Mouse (Mus musculus) cerebellum, postnatal 36 days (tissue): ENCODE results near the gene Ptprk.

Experiments
- DNase-seq, 2 experiments: peaks; one replicate each; pipeline ENCODE4 v3.0.0; 2021 to 2022; ENCODE audit warnings: mixed read lengths in 2 of 2

Gene Ptprk

DNA sequence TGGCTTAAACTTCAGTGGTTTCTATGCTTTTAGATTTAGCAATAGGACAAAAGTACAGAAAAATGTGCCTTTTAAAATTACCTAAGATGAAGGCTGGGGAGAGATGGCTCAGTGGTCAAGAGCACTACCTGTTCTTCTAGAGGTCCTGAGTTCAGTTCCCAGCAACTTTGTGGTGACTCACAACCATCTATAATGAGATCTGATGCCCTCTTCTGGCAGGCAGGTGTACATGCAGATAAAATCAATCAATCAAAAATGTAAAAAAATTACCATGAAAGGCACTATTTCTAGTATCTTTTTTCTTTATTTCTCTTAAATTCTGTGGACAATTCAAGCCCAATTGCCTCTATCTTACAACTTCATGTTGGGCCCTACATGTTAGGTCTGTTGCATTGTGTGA lies 42.4 kb downstream of the Ptprk start:
- no peak for DNase-seq

DNA sequence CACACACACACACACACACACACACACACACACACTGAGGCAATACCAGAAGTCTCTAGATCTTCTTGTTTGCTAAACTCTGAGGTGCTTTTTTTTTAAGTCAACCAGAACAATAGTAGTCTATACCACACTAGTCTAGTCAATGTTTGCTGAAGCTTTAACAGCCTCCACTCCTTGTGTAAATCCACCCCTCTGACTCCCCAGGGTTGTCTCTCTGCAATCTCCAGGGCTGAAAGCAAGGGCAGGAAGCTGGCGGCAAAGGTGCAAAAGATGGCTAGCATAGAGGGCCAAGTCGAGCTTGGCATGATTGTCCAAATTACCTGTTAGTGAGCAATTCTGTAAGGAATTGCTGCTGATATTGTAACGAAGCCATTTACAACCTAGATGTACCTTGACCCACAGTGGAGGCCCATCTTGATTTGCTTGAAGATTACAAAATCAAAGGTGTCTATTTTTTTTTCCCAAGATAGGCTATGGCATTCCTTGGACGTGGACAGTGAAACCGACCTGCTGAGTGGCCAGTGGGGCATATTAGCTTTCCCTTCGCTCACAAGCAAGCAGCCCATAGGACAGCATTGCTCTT lies 44.3 kb downstream of the Ptprk start:
- no peak for DNase-seq

DNA sequence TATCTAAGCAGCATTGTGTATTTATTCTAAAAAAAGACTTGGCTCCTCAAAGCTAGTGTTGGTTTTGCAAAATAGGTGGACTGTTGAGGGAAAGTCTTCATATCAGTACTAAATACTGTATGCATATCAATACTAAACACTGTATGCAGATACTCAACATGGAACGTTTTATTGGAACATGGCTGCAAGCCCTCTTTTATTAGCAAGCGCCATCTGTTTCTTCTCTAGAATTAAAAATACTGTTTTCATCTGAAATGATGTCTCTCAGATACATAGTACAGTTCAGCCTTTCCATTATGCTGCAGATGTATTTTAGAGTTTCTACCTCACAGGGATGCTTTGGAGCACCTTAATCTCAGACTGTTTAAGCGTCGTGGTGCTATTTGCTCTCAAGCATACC lies 49.3 kb downstream of the Ptprk start:
- DNase-seq = no peak

DNA sequence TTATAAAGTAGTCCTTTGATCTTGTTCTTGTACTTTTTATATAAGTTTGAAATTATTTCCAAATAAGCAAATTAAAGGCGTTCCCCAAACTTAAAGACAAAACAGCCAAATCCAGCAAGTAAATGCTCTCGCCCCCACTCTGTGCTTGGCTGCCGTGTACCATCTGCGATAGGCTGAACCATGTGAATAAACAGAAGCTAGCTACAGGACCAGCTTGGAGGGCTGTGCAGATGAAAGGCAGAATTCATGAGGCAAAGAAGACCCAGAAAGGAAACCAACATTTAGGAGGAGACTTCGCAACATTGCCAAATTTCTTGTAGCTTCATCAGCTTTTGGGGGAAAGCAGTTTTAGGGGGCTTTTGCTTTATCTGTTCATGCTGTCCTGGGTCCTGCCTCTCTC lies 53.4 kb downstream of the Ptprk start:
- no peak for DNase-seq

DNA sequence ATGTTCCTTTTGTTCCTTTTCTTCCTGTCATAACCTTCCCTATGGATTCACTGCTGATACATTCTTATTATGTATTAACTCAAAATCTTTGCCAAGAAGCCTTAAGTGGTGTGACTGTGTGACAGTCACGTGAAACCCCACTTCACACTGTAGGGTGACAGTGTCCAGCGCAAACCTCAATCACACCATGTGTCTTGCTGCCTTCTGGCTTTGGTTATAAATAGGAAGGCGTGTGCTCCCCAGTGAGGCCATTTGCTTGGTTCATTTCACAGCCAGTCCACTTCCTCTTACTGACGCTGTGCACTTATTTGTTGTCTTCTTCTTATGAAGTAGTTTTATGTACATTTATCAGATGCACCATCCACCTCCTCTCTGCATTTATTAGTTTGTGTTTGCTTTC lies 53.8 kb downstream of the Ptprk start:
- DNase-seq = no peak

DNA sequence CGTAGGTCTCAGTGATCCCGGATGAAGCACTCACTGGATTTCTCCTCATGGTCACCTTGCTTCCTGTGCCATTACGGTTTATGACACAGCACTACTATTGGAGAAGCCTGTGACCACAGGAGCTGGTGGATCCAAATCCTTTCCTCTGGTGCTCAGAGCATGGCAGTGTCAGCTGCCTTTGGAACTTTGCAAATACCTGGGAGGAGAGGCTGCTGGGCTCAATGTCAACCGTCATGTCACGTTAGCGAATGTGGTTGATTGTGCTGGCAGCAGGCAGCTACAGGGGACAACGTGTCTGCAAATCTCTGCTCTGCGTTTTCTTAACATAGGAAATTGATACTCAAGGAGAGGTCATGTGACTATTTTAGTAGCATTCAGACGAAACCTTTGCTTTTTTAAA lies 55.8 kb downstream of the Ptprk start:
- no peak for DNase-seq

DNA sequence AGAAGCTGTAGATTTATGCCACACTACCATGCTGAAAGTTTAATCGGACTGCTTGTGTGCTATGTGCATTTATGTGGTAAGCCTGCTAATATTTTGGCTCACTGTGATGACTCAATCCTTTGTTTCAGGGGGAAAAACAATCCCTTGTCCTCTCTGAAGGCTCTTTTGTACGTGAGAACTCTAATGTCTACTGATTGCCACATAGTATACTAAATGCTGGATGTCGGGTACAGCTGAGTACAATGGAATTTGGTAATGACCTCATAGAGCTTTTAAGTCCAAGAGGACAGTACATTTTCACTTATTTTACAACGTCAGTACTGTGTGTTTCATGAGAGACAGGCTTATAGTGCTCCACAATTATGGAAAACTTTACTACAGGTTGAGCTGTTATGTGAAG lies 59.1 kb downstream of the Ptprk start:
- DNase-seq = no peak

DNA sequence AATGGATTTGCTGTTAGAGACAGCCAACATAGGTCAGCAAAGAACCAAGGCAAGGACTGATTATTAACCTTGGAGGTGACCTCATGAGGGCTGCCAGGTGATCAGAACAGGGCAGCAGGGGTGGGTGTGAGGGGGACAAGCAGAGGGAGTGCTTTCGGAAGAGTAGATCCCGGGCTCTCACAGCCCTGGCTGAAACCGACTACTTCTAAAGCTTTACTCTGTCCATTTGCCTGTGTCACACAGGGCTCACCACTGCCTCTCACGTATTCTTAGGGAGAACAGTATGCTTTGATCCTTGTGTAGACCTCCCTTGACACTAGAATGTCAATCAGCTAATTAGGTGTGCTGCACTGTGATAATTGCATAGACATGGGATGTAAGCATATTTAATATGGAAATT lies 63.8 kb downstream of the Ptprk start:
- DNase-seq = no peak

DNA sequence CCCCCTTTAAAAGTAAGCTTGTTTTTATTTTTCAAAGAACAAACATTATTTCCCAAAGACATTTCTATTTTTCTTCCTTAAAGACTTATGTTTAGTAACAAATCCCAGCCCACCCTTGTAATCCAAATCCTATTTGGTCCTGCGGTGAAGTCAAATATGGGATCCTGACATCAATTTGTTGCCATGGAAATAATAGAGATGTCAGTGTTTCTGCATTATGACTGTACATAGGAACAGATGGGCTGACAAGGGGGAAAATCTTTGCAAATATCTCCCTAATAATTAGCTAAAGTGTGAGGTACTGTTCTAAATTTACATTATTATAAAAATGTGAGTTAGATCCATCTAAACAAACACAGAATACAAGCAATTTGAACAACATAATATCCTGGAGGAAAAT lies 69.8 kb downstream of the Ptprk start:
- DNase-seq = no peak

DNA sequence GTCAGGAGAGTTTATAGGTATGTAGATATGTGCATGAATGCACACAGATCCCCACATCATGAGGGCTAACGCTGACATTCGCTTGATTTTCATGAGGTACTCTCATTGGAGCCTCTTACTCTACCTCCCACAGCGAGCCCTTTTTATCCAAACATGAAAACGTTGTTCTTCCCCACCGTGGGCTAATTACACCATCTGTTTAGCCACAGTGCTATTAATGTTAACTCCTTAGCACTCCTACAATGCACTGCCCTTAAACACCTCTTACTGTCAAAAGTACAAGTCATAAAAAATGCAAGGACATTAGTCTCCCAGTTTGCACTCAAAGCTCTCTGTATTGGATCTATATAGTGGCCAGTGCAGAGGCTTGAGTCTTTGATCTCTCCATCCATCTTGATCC lies 70.7 kb downstream of the Ptprk start:
- DNase-seq = peak; percentile 5 to 25

DNA sequence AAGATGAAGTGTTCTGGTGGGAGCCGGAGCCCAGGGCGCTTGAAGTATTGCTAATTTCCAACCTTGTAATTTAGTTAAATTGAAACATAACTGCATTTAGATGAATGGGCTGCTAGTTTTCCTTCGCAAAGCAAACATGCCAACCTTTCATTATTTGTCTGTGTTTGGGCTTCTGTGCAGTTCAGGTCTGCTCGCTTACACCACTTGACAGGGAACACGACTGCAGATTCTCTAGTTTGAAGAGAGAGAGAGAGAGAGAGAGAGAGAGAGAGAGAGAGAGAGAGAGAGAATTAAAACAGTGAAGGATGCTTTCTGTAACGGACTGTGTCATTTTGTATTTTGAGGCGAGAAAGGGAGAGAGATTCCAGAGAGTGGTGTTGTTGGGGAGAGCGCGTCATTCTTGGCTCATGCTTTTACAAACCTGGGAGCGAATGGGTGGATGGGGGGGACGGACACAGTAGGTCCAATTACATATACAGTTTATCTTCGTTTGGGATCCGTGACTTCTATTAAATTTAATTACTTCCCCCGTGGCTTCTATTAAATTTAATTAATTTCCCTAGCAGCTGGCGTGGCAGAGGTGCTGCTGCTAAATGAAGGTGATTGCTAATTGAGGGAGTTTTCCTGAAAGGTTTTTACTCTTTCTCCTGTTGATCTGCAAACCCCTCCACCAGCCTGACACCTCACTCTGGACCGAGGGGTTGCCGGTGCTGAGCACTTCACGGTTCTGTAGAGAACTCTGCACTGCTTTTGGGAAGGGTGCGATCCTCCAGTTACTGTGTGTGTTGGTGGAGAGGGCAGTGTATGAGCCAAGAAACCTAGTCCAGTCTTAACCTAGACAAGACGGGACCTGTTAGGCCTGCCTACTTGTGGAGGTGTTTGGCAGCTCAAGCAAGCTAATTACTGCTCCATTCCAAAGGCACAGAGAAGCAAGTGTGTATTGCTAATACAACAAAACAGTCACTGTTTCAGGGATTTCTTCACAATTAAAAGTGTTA lies 81.4 kb downstream of the Ptprk start:
- DNase-seq = no peak

DNA sequence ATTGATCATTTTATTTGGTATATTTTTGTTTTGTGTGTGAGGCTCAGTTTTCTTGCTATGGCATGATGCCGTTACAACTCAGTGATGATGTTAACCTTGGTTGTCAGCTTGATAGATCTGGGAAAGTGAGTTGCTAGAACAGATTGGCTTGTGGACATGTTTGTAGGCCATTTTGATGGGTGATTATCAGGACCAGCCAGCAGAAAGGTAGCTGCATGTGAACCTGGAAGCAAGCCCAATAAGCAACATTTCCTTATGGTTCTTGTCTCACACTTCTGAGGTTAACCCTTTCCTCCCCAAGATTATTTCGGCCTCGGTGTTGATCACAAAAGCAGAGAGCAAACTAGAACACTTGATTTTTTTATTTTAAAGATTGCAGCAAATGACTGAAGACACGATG lies 85.1 kb downstream of the Ptprk start:
- no peak for DNase-seq

DNA sequence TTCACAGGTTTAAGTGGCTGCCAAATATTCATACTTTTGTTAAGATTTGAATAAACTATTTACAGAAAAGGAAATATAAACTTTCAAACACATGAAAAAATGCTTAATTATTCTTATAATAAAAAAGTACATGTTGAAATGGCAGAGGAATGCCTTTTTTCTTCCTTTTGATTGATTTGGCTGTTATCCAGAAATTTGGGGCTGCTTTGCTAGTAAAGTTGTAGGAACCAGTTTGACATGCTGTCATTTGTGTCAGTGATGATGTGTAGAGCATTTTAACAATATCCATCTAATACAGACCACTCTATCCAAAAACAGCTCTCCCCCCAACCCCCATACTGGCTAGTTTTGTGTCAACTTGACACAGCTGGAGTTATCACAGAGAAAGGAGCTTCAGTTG lies 86.7 kb downstream of the Ptprk start:
- no peak for DNase-seq

DNA sequence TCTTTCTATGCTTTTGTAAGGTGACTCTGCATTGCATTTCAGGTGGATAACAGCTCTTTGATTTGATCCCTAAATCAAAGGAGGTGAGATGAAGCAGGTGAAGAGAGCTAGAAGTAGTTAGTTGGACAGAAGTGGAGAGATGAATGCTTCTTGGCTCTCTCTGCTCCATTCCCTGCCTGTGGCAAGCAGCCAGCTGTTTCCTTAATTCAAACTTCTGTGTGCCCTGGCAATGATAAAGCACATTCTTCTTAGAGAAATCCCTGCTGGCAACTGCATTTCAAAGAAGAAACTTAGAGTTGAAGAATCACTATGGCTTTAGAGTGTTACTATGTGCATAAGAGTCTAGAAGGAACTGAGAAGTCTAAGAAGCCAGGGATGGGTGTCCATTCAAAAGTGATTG lies 89.6 kb downstream of the Ptprk start:
- DNase-seq = no peak

DNA sequence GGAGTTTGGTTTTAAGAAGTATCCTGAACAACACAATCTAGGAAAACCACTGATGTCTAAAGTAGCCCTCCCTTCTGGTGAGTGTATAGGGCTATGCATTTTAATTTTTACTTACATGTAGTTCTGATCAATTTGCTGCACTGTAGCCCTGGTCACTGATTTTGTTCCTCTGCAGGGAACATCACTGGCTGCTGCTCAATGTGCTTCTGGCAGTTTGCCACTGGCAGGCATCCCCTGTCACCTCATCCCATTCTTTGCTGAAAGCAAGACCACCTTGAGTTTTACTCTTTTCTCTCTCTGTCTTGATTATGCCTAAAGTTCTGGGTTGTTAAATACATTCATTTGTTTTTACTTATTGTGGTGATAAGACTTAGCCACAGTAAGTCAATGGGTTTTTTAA lies 90.1 kb downstream of the Ptprk start:
- no peak for DNase-seq

DNA sequence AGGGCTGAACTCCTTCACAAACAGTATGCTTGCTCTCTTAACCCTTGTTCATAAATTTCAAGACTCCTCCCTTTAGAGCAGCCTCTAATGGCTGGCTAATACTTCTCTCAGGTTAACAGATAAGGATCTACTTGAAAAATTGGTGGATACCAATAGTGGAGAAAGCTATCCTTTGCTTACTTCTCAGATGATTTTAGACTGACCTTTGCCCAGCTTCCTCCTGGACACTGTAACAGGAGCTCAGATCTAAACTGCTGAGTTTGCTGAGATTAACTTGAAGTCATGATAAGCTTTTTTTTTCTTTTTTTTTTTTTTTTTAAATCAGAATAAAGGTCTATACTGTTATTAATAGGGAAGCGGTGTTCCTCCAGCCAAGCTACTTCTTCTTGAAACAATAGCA lies 92.0 kb downstream of the Ptprk start:
- no peak for DNase-seq

DNA sequence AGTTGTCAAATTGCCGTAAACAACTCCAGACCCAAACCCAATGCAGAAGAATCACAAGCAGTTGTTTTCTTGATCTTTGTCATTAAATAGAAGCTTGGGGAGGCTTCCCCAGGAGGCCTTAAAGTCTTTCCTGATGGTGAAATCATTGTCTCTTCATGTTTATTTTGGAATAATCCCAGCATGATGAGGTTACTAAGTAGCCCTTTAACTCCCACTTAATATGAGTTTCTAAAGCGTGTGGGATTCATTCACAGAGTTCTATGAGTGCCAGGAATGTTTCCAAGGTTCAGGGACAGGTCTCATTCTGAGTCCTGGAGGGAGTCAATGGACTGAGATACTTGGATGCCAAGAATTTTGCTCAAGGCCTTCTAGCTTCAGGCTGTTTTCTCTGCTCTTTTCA lies 92.5 kb downstream of the Ptprk start:
- DNase-seq = no peak

DNA sequence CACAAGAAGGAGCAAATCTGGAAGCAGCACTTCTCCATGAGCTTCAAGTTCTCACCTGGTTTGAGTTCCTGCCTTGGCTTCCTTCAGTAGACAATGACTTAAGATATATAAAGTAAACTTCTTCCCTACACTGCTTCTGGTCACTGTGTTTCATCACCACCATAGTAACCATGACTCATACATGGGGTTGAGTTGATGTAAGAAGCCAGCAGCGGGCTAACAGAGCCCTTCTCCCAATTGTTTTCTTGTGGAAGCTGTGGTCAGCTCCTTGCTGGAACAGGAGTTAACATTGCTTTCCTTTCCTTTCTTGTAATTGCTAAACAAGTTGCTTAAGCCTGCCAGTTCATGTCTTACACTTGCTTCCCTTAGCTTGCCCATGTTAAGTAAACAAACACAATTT lies 96.6 kb downstream of the Ptprk start:
- no peak for DNase-seq

DNA sequence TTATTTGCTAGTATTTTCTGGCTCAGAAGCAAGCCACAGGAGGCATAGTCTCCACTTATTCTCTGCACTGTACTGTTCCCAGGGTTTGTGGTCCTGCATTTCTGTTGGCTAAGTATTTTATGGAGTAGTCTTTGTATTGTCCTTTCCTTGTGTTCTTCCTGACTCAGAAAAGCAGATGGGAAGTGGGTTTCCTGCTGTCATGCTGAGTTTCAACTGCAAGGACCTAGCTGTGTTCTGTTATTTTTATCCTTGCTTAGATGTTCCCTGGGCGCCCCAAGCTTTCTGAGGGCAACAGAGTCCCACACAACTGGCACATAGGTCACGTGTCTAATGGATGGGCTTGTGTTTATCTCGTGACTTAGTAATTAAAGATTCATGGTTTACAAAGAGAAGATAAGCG lies 104.3 kb downstream of the Ptprk start:
- no peak for DNase-seq

DNA sequence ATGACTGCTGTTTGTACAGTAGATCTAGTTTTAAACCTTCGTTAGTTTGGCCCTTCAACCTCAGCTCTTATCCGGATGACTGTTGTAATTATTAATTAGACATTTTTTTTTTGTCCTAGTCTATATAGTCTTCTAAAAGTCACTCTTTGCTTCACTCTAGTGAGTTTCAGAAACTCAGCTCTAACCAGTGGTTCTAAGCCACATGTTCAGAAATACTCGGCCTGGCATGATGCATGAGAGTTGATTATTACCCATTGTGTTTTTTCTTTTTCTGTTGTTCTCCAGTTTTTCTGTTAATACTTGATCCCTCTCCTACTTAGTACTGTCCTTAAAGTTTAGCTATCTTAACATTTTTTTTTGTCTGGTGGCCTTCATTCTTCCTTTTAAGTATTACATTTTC lies 107.5 kb downstream of the Ptprk start:
- no peak for DNase-seq

DNA sequence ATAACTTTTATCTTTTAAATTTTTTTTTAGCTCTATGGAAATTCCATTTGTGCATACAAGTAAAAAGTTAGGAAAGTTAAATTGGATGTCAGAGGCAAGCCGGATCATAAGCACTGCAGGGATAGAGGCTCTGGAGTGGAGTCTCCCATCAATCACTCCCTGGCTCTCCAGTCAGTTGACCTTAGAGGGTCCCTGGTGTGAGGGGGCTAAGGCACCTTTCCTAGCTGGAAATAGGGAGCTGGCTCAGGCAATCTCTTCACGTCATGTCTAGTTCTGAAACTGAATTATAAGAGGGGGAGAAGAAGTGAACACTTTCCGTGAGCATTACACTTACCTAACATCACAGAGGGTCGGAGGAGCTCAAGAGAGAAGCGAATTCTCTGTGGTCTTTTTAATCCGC lies 110.1 kb downstream of the Ptprk start:
- no peak for DNase-seq

DNA sequence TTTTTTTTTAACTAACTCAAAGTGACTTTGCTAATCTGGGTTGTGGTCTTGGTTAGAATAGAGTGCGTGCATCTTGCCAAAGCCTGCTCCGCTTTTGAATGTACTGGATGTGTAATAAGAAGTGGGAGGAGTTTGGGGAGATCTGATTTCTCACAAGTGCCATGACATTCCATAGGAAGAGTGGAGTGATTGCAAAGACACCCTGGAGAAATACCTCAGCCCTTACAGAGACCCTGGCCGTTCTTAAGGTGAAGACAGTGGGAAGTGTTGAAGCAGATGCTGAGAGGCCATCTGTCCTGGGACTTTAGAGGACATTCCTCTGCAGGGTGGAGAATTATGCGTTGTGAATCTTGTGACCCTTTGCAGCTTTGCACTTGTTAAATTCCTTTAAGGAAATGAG lies 110.7 kb downstream of the Ptprk start:
- DNase-seq = no peak

DNA sequence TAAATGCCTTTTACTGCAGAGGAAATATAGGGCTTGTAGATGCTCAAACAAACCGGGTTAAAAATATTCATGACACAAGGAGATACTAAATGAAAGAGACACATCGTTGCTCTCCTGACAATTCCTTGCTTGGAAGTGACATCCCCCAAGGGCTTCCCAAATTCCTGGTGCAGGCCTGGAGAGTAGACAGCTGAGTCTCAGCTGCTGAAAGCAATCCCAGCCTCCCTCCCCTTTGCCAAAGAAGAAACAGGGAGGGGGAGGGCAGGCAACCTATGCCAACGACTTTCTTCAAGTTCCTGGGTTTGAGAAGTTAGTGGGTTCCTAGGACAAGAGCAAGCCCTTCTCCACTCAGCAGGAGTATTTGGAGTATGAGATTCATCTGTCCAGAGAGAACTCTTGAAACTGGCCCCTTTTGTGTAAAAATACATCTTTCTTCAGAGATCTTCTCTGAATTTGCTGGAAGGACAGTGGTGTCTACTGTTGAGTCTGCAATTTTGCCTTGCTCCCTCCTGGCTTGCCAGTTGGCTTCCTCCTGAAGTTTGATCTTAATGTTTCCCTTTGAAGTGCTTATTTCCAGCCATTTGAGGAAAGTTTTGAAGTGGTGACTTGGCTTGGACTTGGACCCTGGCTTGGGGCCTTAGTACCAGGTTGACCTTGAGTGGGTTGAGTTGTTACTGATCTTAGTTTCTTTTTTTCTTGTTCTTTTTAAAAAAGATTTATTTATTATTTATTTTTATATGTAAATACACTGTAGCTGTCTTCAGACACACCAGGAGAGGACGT lies 111.6 kb downstream of the Ptprk start:
- DNase-seq = no peak

DNA sequence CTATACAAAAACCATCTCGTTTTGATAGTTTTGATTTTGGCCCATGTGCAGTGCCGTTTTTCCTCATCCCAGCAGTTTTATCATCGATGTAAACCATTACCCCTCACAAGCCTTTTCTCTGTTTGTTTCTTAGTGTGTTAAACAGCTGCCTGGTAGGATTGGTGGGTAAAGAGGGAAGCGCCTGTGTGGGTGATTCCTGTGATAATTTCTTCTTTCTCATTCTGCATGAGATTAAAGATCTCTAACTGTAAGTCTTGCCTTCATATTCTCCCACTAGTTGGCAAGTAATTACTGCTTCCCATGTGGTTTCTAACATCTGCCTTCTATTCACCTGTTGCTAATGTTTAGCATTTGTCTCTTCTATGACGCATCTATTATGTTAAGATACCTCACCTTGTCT lies 116.8 kb downstream of the Ptprk start:
- no peak for DNase-seq
